29 mouse cellular contexts compared by ENCODE assay signal in genomic region chr12:44947823-44948222, GRCm38 (mm10).
DNase-seq lines count a peak whose midpoint lies in the region; ATAC-seq and TF ChIP-seq lines count a peak whose summit lies in the region.
"Had no signal": no experiment of that assay in that cellular context is flagged by ENCODE, and none has a peak within 500 bp of the region (broad histone marks: within the 10 kb centered on the region; RNA-seq: fewer than 3 reads in every experiment).

No protein-coding gene starts in this region.

- WGBS in heart, embryonic 11.5 days (ENCODE audit: insufficient replicate concordance): 79% methylated on average over 5 of the region's 5 CpGs
- 62% methylated on average over 5 of the region's 5 CpGs for WGBS in liver, postnatal 0 days (ENCODE audit: insufficient replicate concordance)
- WGBS in liver, embryonic 11.5 days: 83% methylated on average over 5 of the region's 5 CpGs

- H3K4me2 ChIP-seq in heart, embryonic 11.5 days: no peak overlapping the region
- H3K4me2 ChIP-seq in liver, postnatal 0 days (ENCODE audit: low read depth, low read length): no peak overlapping the region
- no peak overlapping the region for H3K4me2 ChIP-seq in liver, embryonic 11.5 days
- H3K4me2 ChIP-seq: embryonic facial prominence, embryonic 15.5 days; forebrain, embryonic 13.5 days; heart, embryonic 12.5 days; heart, embryonic 15.5 days; hindbrain, embryonic 12.5 days; hindbrain, embryonic 15.5 days had no signal

- TF ChIP-seq CTCF in layer of hippocampus, adult 2 months (conservative IDR thresholded peaks at IDR 0.05): no peak
- TF ChIP-seq CTCF in liver, postnatal 0 days (IDR thresholded peaks at IDR 0.05; ENCODE audit: low read depth): no peak

- no peaks in the 10 kb centered on the region for H3K36me3 ChIP-seq in heart, embryonic 11.5 days (ENCODE audit: control insufficient read depth, insufficient read depth, low read length)
- no peaks in the 10 kb centered on the region for H3K36me3 ChIP-seq in liver, postnatal 0 days (replicated peaks; ENCODE audit: insufficient read depth, low read length)
- no peaks in the 10 kb centered on the region for H3K36me3 ChIP-seq in liver, embryonic 11.5 days (ENCODE audit: control insufficient read depth, insufficient read depth, low read length)
- H3K36me3 ChIP-seq: embryonic facial prominence, embryonic 15.5 days; forebrain, embryonic 10.5 days; G1E; heart, embryonic 12.5 days; heart, embryonic 15.5 days; hindbrain, embryonic 12.5 days; hindbrain, embryonic 15.5 days had no signal

- H3K27me3 ChIP-seq in heart, embryonic 11.5 days (ENCODE audit: control insufficient read depth, insufficient read depth, low read length): no peaks in the 10 kb centered on the region
- H3K27me3 ChIP-seq in liver, postnatal 0 days (ENCODE audit: insufficient read depth, low read length): no peaks in the 10 kb centered on the region
- no peaks in the 10 kb centered on the region for H3K27me3 ChIP-seq in liver, embryonic 11.5 days (replicated peaks; ENCODE audit: control insufficient read depth, insufficient read depth, low read length)
- H3K27me3 ChIP-seq: CH12.LX; embryonic facial prominence, embryonic 15.5 days; forebrain, embryonic 13.5 days; heart, embryonic 12.5 days; heart, embryonic 15.5 days; hindbrain, embryonic 12.5 days; hindbrain, embryonic 15.5 days; Patski had no signal

- DNase-seq in heart, adult 11 months: peak; percentile 88
- no peak for DNase-seq in layer of hippocampus, adult 2 months (ENCODE audit: low spot score in 2 of 2)
- DNase-seq in layer of hippocampus, postnatal 25 days (ENCODE audit: extremely low spot score in 1 of 2, low spot score in 1 of 2): no peak
- no peak for DNase-seq in liver, postnatal 0 days
- DNase-seq in liver, embryonic 11.5 days (ENCODE audit: low spot score): no peak
- DNase-seq in fibroblast of lung, adult 2 months (ENCODE audit: low read depth): peak; percentile 62
- DNase-seq: adrenal gland, postnatal 10 days; adrenal gland, postnatal 36 days; B cell, adult 2 months; cerebellum, adult 11 months; cerebellum, adult 2 months; cerebellum, adult 9-11 months; cerebellum, postnatal 25 days; embryo, embryonic 11 days; gastrocnemius, postnatal 10 days; gastrocnemius, postnatal 36 days had no signal

- no peak for TF ChIP-seq EP300 in liver, postnatal 0 days (IDR thresholded peaks at IDR 0.05; ENCODE audit: low read depth)

- H3K4me1 ChIP-seq in heart, embryonic 11.5 days (ENCODE audit: control insufficient read depth, insufficient read depth, low read length): no peaks in the 10 kb centered on the region
- no peaks in the 10 kb centered on the region for H3K4me1 ChIP-seq in liver, postnatal 0 days (ENCODE audit: insufficient read depth)
- H3K4me1 ChIP-seq in liver, embryonic 11.5 days (replicated peaks; ENCODE audit: control insufficient read depth, insufficient read depth, low read length): no peaks in the 10 kb centered on the region
- H3K4me1 ChIP-seq: embryonic facial prominence, embryonic 15.5 days; forebrain, embryonic 10.5 days; forebrain, embryonic 13.5 days; heart, embryonic 15.5 days; hindbrain, embryonic 12.5 days; hindbrain, embryonic 15.5 days had no signal

- H3K9me3 ChIP-seq in heart, embryonic 11.5 days (replicated peaks; ENCODE audit: control insufficient read depth, low read length): no peaks in the 10 kb centered on the region
- no peaks in the 10 kb centered on the region for H3K9me3 ChIP-seq in liver, postnatal 0 days (ENCODE audit: low read length)
- no peaks in the 10 kb centered on the region for H3K9me3 ChIP-seq in liver, embryonic 11.5 days (ENCODE audit: control insufficient read depth, low read length)
- H3K9me3 ChIP-seq: embryonic facial prominence, embryonic 15.5 days; forebrain, embryonic 10.5 days; forebrain, embryonic 13.5 days; heart, embryonic 12.5 days; heart, embryonic 15.5 days; hindbrain, embryonic 12.5 days; hindbrain, embryonic 15.5 days had no signal

- no peak overlapping the region for H3K4me3 ChIP-seq in heart, embryonic 11.5 days (ENCODE audit: low read depth, low read length)
- no peak overlapping the region for H3K4me3 ChIP-seq in layer of hippocampus, adult 2 months
- H3K4me3 ChIP-seq in liver, postnatal 0 days (ENCODE audit: low read depth, low read length): no peak overlapping the region
- H3K4me3 ChIP-seq in liver, embryonic 11.5 days (ENCODE audit: low read depth, low read length): no peak overlapping the region
- H3K4me3 ChIP-seq: embryonic facial prominence, embryonic 15.5 days; erythroblast, embryonic 14.5 days; forebrain, embryonic 10.5 days; forebrain, embryonic 13.5 days; heart, embryonic 12.5 days; heart, embryonic 15.5 days; hindbrain, embryonic 12.5 days; hindbrain, embryonic 15.5 days had no signal

- no peak for ATAC-seq in heart, embryonic 11.5 days (replicated peaks; ENCODE audit: insufficient number of reproducible peaks, low FRiP score, low TSS enrichment)
- no peak for ATAC-seq in liver, postnatal 0 days
- ATAC-seq in liver, embryonic 11.5 days (replicated peaks; ENCODE audit: low FRiP score): no peak
- ATAC-seq: forebrain, embryonic 13.5 days; forebrain, embryonic 16.5 days; Patski had no signal

- no peak overlapping the region for H3K27ac ChIP-seq in heart, embryonic 11.5 days (ENCODE audit: low read depth, low read length)
- peak overlapping the region; percentile 43 for H3K27ac ChIP-seq in layer of hippocampus, adult 2 months
- H3K27ac ChIP-seq in liver, postnatal 0 days (ENCODE audit: low read depth): peak overlapping the region; percentile 34; the same call in 1 of the 2 replicates
- H3K27ac ChIP-seq in liver, embryonic 11.5 days (ENCODE audit: low read depth, low read length): no peak overlapping the region
- H3K27ac ChIP-seq: embryonic facial prominence, embryonic 15.5 days; forebrain, embryonic 10.5 days; forebrain, embryonic 13.5 days; heart, embryonic 15.5 days; hindbrain, embryonic 12.5 days; hindbrain, embryonic 15.5 days had no signal

- no peak overlapping the region for H3K9ac ChIP-seq in heart, embryonic 11.5 days (ENCODE audit: low read depth, low read length)
- H3K9ac ChIP-seq in liver, postnatal 0 days (replicated peaks): no peak overlapping the region
- H3K9ac ChIP-seq in liver, embryonic 11.5 days (ENCODE audit: low read depth, low read length): no peak overlapping the region
- H3K9ac ChIP-seq: embryonic facial prominence, embryonic 15.5 days; forebrain, embryonic 13.5 days; heart, embryonic 12.5 days; heart, embryonic 15.5 days; hindbrain, embryonic 12.5 days; hindbrain, embryonic 15.5 days had no signal

Comparison
In these comparisons a context has a peak if more than half of its experiments do, and no peak if none do; other contexts are left out.
1. H3K27ac ChIP-seq: peak in layer of hippocampus, adult 2 months (single experiment) and liver, postnatal 0 days (single experiment); none in heart, embryonic 11.5 days (single experiment) and liver, embryonic 11.5 days (single experiment).
2. DNase-seq: peak in heart, adult 11 months (single experiment) and fibroblast of lung, adult 2 months (single experiment); none in layer of hippocampus, adult 2 months (0 of 2), layer of hippocampus, postnatal 25 days (0 of 2), liver, postnatal 0 days (single experiment) and liver, embryonic 11.5 days (single experiment).